Mouse (Mus musculus): ENCODE data around the gene Rgs7bp. TPM values are rescaled to one million over a fixed set of nuclear protein-coding genes. Genes with fewer than 3 reads are reported as not detected.

The Rgs7bp gene
- total and polyA plus RNA-seq, 3 experiments: not detected

DNA sequence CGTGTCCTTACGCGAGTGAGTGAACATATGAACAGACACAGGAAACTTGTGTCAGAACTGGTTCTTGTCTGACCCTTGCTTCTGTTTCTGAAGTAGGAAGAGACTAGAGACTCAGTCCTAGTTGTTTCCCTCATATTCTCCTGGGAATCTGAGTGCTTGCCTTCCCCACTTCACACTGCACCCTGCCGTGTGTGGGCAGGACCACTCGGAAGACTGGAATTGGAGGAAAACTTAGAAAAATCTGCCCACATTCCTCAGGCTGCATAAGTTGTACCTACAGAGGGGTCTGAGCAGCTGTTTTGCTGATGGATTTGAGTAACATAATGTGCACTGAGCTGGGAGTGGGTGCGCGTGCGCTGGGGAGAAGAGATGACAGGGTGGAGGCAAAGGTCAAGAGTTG, 114.2 kb downstream of the Rgs7bp start:
- H3K27me3 ChIP-seq (replicated peaks): no peaks in the 10 kb centered on the region
- H3K27ac ChIP-seq (ENCODE audit: insufficient read depth, low read depth): no peak overlapping the region
- no peak for TF ChIP-seq SIN3A (IDR thresholded peaks at IDR 0.05; ENCODE audit: low read length)
- no peak for TF ChIP-seq MAZ (IDR thresholded peaks at IDR 0.05; ENCODE audit: low read depth, low read length)
- no peak for TF ChIP-seq USF2 (conservative IDR thresholded peaks at IDR 0.05; ENCODE audit: low read depth, low read length)
- no peak for TF ChIP-seq UBTF (IDR thresholded peaks at IDR 0.05; ENCODE audit: low read depth, low read length)
- TF ChIP-seq MEF2A (IDR thresholded peaks at IDR 0.05; ENCODE audit: borderline replicate concordance, low read depth, low read length): no peak
- H3K4me1 ChIP-seq (ENCODE audit: control insufficient read depth in 1 of 2, insufficient read depth in 2 of 2): peaks cover 0 to 3% of the 10 kb centered on the region in 2 experiments; a peak in 1 of 4 replicates
- in situ Hi-C loops (cut with MboI; ENCODE audit: low pct_ligation_motif_present, low pct_unique_long_range_greater_than_20kb, low sequenced_read_pairs) (loop anchor here (10.0 to 25.0 kb wide), 3 partner anchors 284 to 678 kb away; no protein-coding TSS in a partner anchor), dilution Hi-C loops (cut with MboI; ENCODE audit: extremely low pct_ligation_motif_present, extremely low pct_unique_long_range_greater_than_20kb, low sequenced_read_pairs) (no loop called here)
- no peak for DNase-seq (ENCODE audit: extremely low read depth)
- no peaks in the 10 kb centered on the region for H3K9me3 ChIP-seq (replicated peaks; ENCODE audit: low read length)
- H3K4me2 ChIP-seq (ENCODE audit: insufficient read depth, low read depth, poor library complexity, severe bottlenecking): no peak overlapping the region
- no peak overlapping the region for H3K9ac ChIP-seq (ENCODE audit: insufficient read depth, low read depth)
- H3K79me2 ChIP-seq (replicated peaks; ENCODE audit: control insufficient read depth, extremely low read depth, insufficient read depth, poor library complexity, severe bottlenecking): no peaks in the 10 kb centered on the region
- H3K36me3 ChIP-seq (replicated peaks in 1 of 2; ENCODE audit: control insufficient read depth in 1 of 2, insufficient read depth in 1 of 2, low read length in 1 of 2): no peaks in the 10 kb centered on the region
- no peak overlapping the region for H3K4me3 ChIP-seq (replicated peaks in 1 of 3; ENCODE audit: low read depth in 2 of 3, low read length in 2 of 3, poor library complexity in 1 of 3)

DNA sequence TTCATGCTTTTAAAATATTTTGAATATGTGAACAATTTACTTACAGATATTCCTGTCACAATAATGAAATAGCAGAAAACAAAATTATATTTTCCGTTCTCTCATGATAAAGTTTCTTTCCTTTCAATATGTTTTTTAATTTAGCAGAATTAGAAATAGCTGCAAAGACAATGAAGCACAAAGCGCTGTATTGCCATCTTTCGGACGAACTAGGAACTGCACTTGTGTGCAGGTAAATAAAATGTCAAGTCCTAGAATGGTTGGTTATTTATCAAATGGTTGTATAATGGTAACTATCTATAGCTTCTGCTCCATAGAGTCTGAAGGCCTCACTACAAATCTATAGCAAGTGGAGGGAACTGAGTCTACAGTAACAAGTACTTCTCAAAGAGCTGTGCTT, 114.9 kb downstream of the Rgs7bp start:
- Histone ChIP-seq H3K9ac (ENCODE audit: insufficient read depth, low read depth) (no peak overlapping the region), H3K4me3 (replicated peaks in 1 of 3; ENCODE audit: low read depth in 2 of 3, low read length in 2 of 3, poor library complexity in 1 of 3) (no peak overlapping the region), H3K36me3 (replicated peaks in 1 of 2; ENCODE audit: control insufficient read depth in 1 of 2, insufficient read depth in 1 of 2, low read length in 1 of 2) (no peaks in the 10 kb centered on the region), H3K4me1 (ENCODE audit: control insufficient read depth in 1 of 2, insufficient read depth in 2 of 2) (peaks cover 0 to 3% of the 10 kb centered on the region in 2 experiments; a peak in 1 of 4 replicates), H3K4me2 (ENCODE audit: insufficient read depth, low read depth, poor library complexity, severe bottlenecking) (no peak overlapping the region), H3K79me2 (replicated peaks; ENCODE audit: control insufficient read depth, extremely low read depth, insufficient read depth, poor library complexity, severe bottlenecking) (no peaks in the 10 kb centered on the region), H3K9me3 (replicated peaks; ENCODE audit: low read length) (no peaks in the 10 kb centered on the region), H3K27ac (ENCODE audit: insufficient read depth, low read depth) (no peak overlapping the region), H3K27me3 (replicated peaks) (no peaks in the 10 kb centered on the region)
- TF ChIP-seq RAD21 (IDR thresholded peaks at IDR 0.05; ENCODE audit: low read depth, low read length): peak; percentile 93
- TF ChIP-seq CTCF (conservative IDR thresholded peaks at IDR 0.05 in 1 of 2, IDR thresholded peaks at IDR 0.05 in 1 of 2; ENCODE audit: low read depth in 2 of 2, low read length in 2 of 2): peak; percentile 81 to 88
- TF ChIP-seq SMC3 (IDR thresholded peaks at IDR 0.05; ENCODE audit: low read depth, low read length): peak; percentile 71
- TF ChIP-seq JUND (conservative IDR thresholded peaks at IDR 0.05; ENCODE audit: low read depth, low read length): no peak
- dilution Hi-C loops (cut with MboI; ENCODE audit: extremely low pct_ligation_motif_present, extremely low pct_unique_long_range_greater_than_20kb, low sequenced_read_pairs) (no loop called here), in situ Hi-C loops (cut with MboI; ENCODE audit: low pct_ligation_motif_present, low pct_unique_long_range_greater_than_20kb, low sequenced_read_pairs) (loop anchor here (10.0 to 25.0 kb wide), 3 partner anchors 285 to 678 kb away; no protein-coding TSS in a partner anchor)
- peak; percentile 68 for DNase-seq (ENCODE audit: extremely low read depth)

GRCm38 (mm10) chr13:104938966-104939593, 115.7 kb downstream of the Rgs7bp start:
- H3K4me2 ChIP-seq (ENCODE audit: insufficient read depth, low read depth, poor library complexity, severe bottlenecking): no peak overlapping the region
- in situ Hi-C loops (cut with MboI; ENCODE audit: low pct_ligation_motif_present, low pct_unique_long_range_greater_than_20kb, low sequenced_read_pairs): loop anchor here (25.0 kb wide), 2 partner anchors 327 to 677 kb away; no protein-coding TSS in a partner anchor
- no peaks in the 10 kb centered on the region for H3K27me3 ChIP-seq (replicated peaks)
- H3K9ac ChIP-seq (ENCODE audit: insufficient read depth, low read depth): no peak overlapping the region
- DNase-seq (ENCODE audit: extremely low read depth): no peak
- TF ChIP-seq ZKSCAN1 (IDR thresholded peaks at IDR 0.05; ENCODE audit: borderline replicate concordance, low read depth, low read length): no peak
- no peak for TF ChIP-seq GABPA (IDR thresholded peaks at IDR 0.05; ENCODE audit: insufficient replicate concordance, low read depth, low read length)
- peak; percentile 27; the same call in 1 of the 2 replicates for TF ChIP-seq MAX (IDR thresholded peaks at IDR 0.05; ENCODE audit: low read length)
- no peak for TF ChIP-seq CHD1 (IDR thresholded peaks at IDR 0.05; ENCODE audit: low read depth, low read length)
- TF ChIP-seq EP300 (IDR thresholded peaks at IDR 0.05; ENCODE audit: low read length): no peak
- 0 out of 2 replicates have a peak, but pooled peaks have one; percentile 40 for TF ChIP-seq BHLHE40 (IDR thresholded peaks at IDR 0.05; ENCODE audit: low read depth, low read length)
- TF ChIP-seq JUN (IDR thresholded peaks at IDR 0.05; ENCODE audit: insufficient read depth, low read depth, low read length): no peak
- no peak for TF ChIP-seq ZNF384 (IDR thresholded peaks at IDR 0.05; ENCODE audit: low read depth, low read length)
- no peak for TF ChIP-seq MAZ (IDR thresholded peaks at IDR 0.05; ENCODE audit: low read depth, low read length)
- TF ChIP-seq TCF12 (IDR thresholded peaks at IDR 0.05; ENCODE audit: low read depth, low read length): no peak
- no peak for TF ChIP-seq RCOR1 (conservative IDR thresholded peaks at IDR 0.05; ENCODE audit: low read depth, low read length)
- TF ChIP-seq NRF1 (IDR thresholded peaks at IDR 0.05; ENCODE audit: low read depth, low read length): no peak
- peak; percentile 10; the same call in 1 of the 2 replicates for TF ChIP-seq USF1 (IDR thresholded peaks at IDR 0.05; ENCODE audit: low read depth, low read length)
- TF ChIP-seq ETS1 (conservative IDR thresholded peaks at IDR 0.05; ENCODE audit: low read depth, low read length): no peak
- TF ChIP-seq POLR2AphosphoS2 (IDR thresholded peaks at IDR 0.05; ENCODE audit: low read depth, low read length): no peak
- 0 out of 2 replicates have a peak, but pooled peaks have one; percentile 19 for TF ChIP-seq MYC (IDR thresholded peaks at IDR 0.05; ENCODE audit: low read depth, low read length)
- no peak for TF ChIP-seq MAFK (IDR thresholded peaks at IDR 0.05; ENCODE audit: insufficient replicate concordance, low read length)
- H3K79me2 ChIP-seq (replicated peaks; ENCODE audit: control insufficient read depth, extremely low read depth, insufficient read depth, poor library complexity, severe bottlenecking): no peaks in the 10 kb centered on the region
- H3K9me3 ChIP-seq (replicated peaks; ENCODE audit: low read length): no peaks in the 10 kb centered on the region
- no peaks in the 10 kb centered on the region for H3K36me3 ChIP-seq (replicated peaks in 1 of 2; ENCODE audit: control insufficient read depth in 1 of 2, insufficient read depth in 1 of 2, low read length in 1 of 2)
- dilution Hi-C loops (cut with MboI; ENCODE audit: extremely low pct_ligation_motif_present, extremely low pct_unique_long_range_greater_than_20kb, low sequenced_read_pairs): no loop called here
- no peak overlapping the region for H3K4me3 ChIP-seq (replicated peaks in 1 of 3; ENCODE audit: low read depth in 2 of 3, low read length in 2 of 3, poor library complexity in 1 of 3)
- H3K4me1 ChIP-seq (ENCODE audit: control insufficient read depth in 1 of 2, insufficient read depth in 2 of 2): peaks cover 0 to 3% of the 10 kb centered on the region in 2 experiments; a peak in 1 of 4 replicates
- H3K27ac ChIP-seq (ENCODE audit: insufficient read depth, low read depth): no peak overlapping the region

Measured in CH12.LX (cell line).